Mouse (Mus musculus): ENCODE data around the gene Thyn1.

DNA sequence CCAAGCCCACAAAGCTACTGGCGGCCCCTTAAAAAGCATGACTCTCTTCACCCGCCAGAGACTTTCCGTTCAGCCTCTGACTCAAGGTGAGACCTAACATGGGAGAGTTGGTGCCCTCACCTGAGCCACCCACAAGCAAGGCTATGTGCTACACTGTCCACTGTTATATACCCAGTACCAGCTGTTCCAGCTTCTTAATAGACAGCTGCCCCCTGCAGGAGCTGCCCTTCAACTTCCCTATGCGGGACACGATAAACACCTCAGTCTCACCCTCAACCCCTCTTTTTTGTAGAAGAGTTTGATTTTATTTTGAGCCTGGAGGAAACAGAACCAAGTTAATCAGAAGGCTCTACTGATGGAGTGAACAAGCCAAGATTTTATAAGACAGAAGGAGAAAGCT is 7.4 kb downstream of the Thyn1 start:
- TF ChIP-seq CTCF (IDR thresholded peaks at IDR 0.05 in 2 of 3, conservative IDR thresholded peaks at IDR 0.05 in 1 of 3; ENCODE audit: control insufficient read depth in 1 of 3, insufficient read depth in 1 of 3, low read depth in 2 of 3, low read length in 3 of 3, poor library complexity in 1 of 3, severe bottlenecking in 1 of 3): 0 out of 6 replicates have a peak, but pooled peaks of 1 of the 3 experiments have one; percentile 4
- no peak for TF ChIP-seq POLR2AphosphoS5 (IDR thresholded peaks at IDR 0.05; ENCODE audit: borderline replicate concordance, low read depth, low read length)
- TF ChIP-seq POLR2A (IDR thresholded peaks at IDR 0.05; ENCODE audit: control insufficient read depth in 1 of 2, insufficient read depth in 1 of 2, low read depth in 1 of 2, low read length in 2 of 2, poor library complexity in 1 of 2): no peak
- no peak for TF ChIP-seq ZMIZ1 (IDR thresholded peaks at IDR 0.05; ENCODE audit: low read depth, low read length)
- no peak for TF ChIP-seq E2F4 (IDR thresholded peaks at IDR 0.05; ENCODE audit: borderline replicate concordance, low read depth, low read length)
- TF ChIP-seq EP300 (IDR thresholded peaks at IDR 0.05; ENCODE audit: low read depth in 1 of 2, low read length in 2 of 2): no peak
- no peak for TF ChIP-seq TAL1 (IDR thresholded peaks at IDR 0.05; ENCODE audit: low read length)
- TF ChIP-seq BHLHE40 (IDR thresholded peaks at IDR 0.05; ENCODE audit: borderline replicate concordance, low read depth, low read length): no peak
- no peak for TF ChIP-seq POLR2AphosphoS2 (IDR thresholded peaks at IDR 0.05; ENCODE audit: low read length)
- TF ChIP-seq CHD2 (IDR thresholded peaks at IDR 0.05; ENCODE audit: low read length): no peak
- no peak for TF ChIP-seq MAFK (IDR thresholded peaks at IDR 0.05; ENCODE audit: borderline replicate concordance, low read depth, low read length)
- no peak for TF ChIP-seq ZNF384 (IDR thresholded peaks at IDR 0.05; ENCODE audit: low read depth, low read length)
- TF ChIP-seq MYB (IDR thresholded peaks at IDR 0.05; ENCODE audit: low read depth, low read length): no peak

All from MEL (cell line).